Mouse (Mus musculus) kidney, postnatal 0 days (tissue): ENCODE data around the gene Cbfa2t2. TPM values are rescaled to one million over a fixed set of nuclear protein-coding genes. Genes with fewer than 3 reads are reported as not detected.
A peak's percentile ranks its signal among the peaks of the same experiment; 100 is the strongest.

Experiments used
- ATAC-seq: fragments of 200-750 bp; cut with Nextera tagmentation; replicated peaks from 2 replicates; pipeline ENCODE4 v1.8.0; 2017; ENCODE audit warnings: low read depth, moderate number of reproducible peaks, moderate TSS enrichment, moderate library complexity; ENCODE audit not compliant: low FRiP score
- DNase-seq: peaks from one replicate; pipeline ENCODE4 v3.0.0-alpha.2; 2016; ENCODE audit warnings: low spot score
- H3K27ac ChIP-seq: fragments of 300-500 bp; sonication (generic); 2 replicates; pipeline ENCODE4 v1.5.1; 2014; ENCODE audit warnings: mild to moderate bottlenecking
- H3K27me3 ChIP-seq: fragments of 300-500 bp; sonication (generic); 2 replicates; pipeline ENCODE4 v1.6.1; 2014; ENCODE audit warnings: low read length, mixed read lengths; ENCODE audit not compliant: insufficient read depth
- H3K36me3 ChIP-seq: fragments of 300-500 bp; sonication (generic); 2 replicates; pipeline ENCODE4 v1.6.1; 2014; ENCODE audit warnings: low read length, mixed read lengths; ENCODE audit not compliant: insufficient read depth
- H3K4me1 ChIP-seq: fragments of 300-500 bp; sonication (generic); replicated peaks from 2 replicates; pipeline ENCODE4 v1.6.1; 2014; ENCODE audit warnings: antibody characterized with exemption, low read length, mixed read lengths; ENCODE audit not compliant: insufficient read depth
- H3K4me2 ChIP-seq: fragments of 300-500 bp; sonication (generic); 2 replicates; pipeline ENCODE4 v1.6.1; 2014; ENCODE audit warnings: mild to moderate bottlenecking, low read length, moderate library complexity, mixed read lengths
- H3K4me3 ChIP-seq: fragments of 300-500 bp; sonication (generic); replicated peaks from 2 replicates; pipeline ENCODE4 v1.5.1; 2014; ENCODE audit warnings: low read depth, low read length
- H3K9ac ChIP-seq: fragments of 300-500 bp; sonication (generic); 2 replicates; pipeline ENCODE4 v1.6.1; 2014; ENCODE audit warnings: low read depth, low read length
- H3K9me3 ChIP-seq: fragments of 300-500 bp; sonication (generic); replicated peaks from 2 replicates; pipeline ENCODE4 v1.6.1; 2016; ENCODE audit warnings: low read length, inconsistent platforms, mixed read lengths
- CTCF ChIP-seq: IDR thresholded peaks from 2 replicates; pipeline ENCODE4 v1.5.1; 2016; ENCODE audit warnings: antibody characterized with exemption, low read depth, mild to moderate bottlenecking, moderate library complexity
- WGBS: fragments of 180-500 bp; shearing (Covaris S2); extraction: QIAGEN DNeasy Blood & Tissue Kit; methylation state at CpG from one replicate; pipeline ENCODE4 v1.1.7; 2014; 5-methylcytosine and 5-hydroxymethylcytosine counted together
- polyA plus RNA-seq: library from polyadenylated mRNA; unstranded; fragments of >200 nt; fragmentation: Nextera tagmentation; extraction: Ambion mirVana; gene quantifications from 2 replicates; pipeline ENCODE4 v1.2.1, GENCODE M21; 2015

Gene Cbfa2t2
- polyA plus RNA-seq, 1 experiment from 2014 or later: 23.6 TPM

DNA sequence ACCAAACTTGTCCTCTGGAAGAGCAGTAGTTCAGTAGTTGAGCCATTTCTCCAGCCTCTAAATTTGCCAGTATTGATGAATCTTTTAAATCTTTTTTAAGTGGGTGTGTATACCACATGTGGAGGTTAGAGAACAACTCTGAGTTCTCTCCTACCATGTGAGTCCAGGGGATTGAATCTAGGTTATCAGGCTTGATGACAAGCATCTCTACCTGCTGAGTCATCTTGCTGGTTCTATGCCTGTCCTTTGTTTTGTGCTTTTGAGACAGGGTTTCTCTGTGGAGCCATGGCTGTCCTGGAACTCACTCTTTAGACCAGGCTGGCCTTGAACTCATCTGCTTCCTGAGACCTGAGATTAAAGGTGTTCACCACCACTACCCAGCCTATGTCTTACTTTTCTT is 12.4 kb downstream of the Cbfa2t2 start:
- no peak overlapping the region for H3K4me2 ChIP-seq
- H3K27me3 ChIP-seq: no peaks in the 10 kb centered on the region
- DNase-seq (no peak), ATAC-seq (no peak)
- TF ChIP-seq CTCF: no peak
- H3K36me3 ChIP-seq: 0 out of 2 replicates have a peak, but pooled peaks cover 2% of the 10 kb centered on the region
- no peaks in the 10 kb centered on the region for H3K4me1 ChIP-seq
- no peaks in the 10 kb centered on the region for H3K9me3 ChIP-seq
- H3K9ac ChIP-seq: no peak overlapping the region
- H3K4me3 ChIP-seq: no peak overlapping the region
- H3K27ac ChIP-seq: no peak overlapping the region

DNA sequence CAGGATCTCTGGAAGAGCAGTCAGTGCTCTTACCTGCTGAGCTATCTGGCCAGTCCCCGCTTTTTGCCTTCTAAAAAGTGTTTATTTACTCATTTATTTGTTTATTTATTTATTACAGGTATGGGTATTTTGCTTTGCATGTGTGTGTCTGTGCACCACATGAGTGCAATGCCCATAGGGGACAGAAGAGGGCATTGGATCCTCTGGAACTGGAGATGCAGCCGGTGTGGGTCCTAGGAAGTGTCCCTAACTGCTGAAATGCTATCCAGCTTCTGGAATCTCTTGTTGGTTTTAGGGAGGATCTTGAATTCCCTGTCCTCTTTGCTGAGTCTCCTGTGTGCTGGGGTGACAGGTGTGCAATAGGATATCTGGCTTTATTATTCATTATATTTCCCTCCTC is 16.7 kb downstream of the Cbfa2t2 start:
- H3K4me1 ChIP-seq: peaks cover 12% of the 10 kb centered on the region; the same call in 1 of the 2 replicates
- 0 out of 2 replicates have a peak, but pooled peaks cover under 1% of the 10 kb centered on the region for H3K36me3 ChIP-seq
- H3K27me3 ChIP-seq: no peaks in the 10 kb centered on the region
- ATAC-seq (no peak), DNase-seq (no peak)
- 86% methylated on average over 2 of the region's 2 CpGs for WGBS
- H3K9ac ChIP-seq: no peak overlapping the region
- H3K9me3 ChIP-seq: no peaks in the 10 kb centered on the region
- H3K27ac ChIP-seq: no peak overlapping the region
- no peak overlapping the region for H3K4me3 ChIP-seq
- TF ChIP-seq CTCF: peak; percentile 38; the same call in 1 of the 2 replicates
- H3K4me2 ChIP-seq: no peak overlapping the region

DNA sequence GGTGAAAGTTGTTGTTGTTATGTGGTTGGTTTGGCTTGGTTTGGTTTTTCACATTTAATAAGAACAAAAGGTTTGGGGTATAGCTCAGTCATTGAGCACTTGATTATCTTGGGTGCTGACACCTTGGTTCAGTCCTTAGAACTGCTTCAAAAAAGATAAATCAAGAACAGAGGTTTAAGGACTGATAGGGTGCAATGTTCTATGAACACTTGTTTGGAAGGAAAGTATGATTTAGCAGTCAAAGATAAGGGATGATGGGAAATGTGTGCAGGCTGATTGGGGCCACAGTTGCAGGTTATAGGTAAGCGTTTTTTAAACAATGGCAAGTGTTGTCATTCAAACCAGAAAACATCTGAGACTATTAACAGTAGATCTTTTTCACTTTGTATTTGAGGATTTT is 17.8 kb downstream of the Cbfa2t2 start:
- WGBS: 53% methylated on average over 1 of the region's 1 CpGs
- DNase-seq: no peak

DNA sequence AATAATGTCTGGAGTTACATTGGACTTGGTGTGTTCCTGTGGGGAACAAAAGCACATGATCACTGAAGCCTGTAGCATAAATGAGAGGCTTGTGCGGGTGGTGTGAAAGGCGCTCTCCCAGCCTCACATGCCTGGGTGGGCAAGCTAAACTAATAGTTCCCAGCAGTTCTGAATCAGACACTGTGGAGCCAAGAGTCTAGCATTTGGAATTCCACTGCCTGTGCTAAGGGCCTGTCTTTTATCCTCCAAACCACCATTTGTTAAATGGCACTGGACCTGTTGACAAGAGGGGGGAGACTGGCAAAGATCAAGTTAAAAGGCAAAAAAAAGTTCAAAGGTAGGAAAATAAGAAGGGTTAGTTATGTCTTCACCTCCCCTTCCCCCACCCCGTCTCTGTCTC is 18.3 kb downstream of the Cbfa2t2 start:
- H3K4me1 ChIP-seq: peaks cover 12% of the 10 kb centered on the region
- no peaks in the 10 kb centered on the region for H3K9me3 ChIP-seq
- H3K27me3 ChIP-seq: no peaks in the 10 kb centered on the region
- 27% methylated on average over 3 of the region's 3 CpGs for WGBS
- no peak for TF ChIP-seq CTCF
- no peak overlapping the region for H3K9ac ChIP-seq
- no peak overlapping the region for H3K4me3 ChIP-seq
- peak overlapping the region; percentile 64 for H3K27ac ChIP-seq
- H3K4me2 ChIP-seq: no peak overlapping the region
- ATAC-seq (peak; percentile 57), DNase-seq (peak; percentile 79)
- no peaks in the 10 kb centered on the region for H3K36me3 ChIP-seq

More for the DNA sequence above, 17.8 kb downstream of the Cbfa2t2 start:
- Histone ChIP-seq H3K4me3 (no peak overlapping the region), H3K4me1 (peaks cover 12% of the 10 kb centered on the region; the same call in 1 of the 2 replicates), H3K36me3 (no peaks in the 10 kb centered on the region), H3K27ac (peak overlapping the region; percentile 25; the same call in 1 of the 2 replicates), H3K27me3 (no peaks in the 10 kb centered on the region), H3K4me2 (no peak overlapping the region), H3K9ac (no peak overlapping the region), H3K9me3 (no peaks in the 10 kb centered on the region)
- TF ChIP-seq CTCF: no peak
- ATAC-seq: no peak

DNA sequence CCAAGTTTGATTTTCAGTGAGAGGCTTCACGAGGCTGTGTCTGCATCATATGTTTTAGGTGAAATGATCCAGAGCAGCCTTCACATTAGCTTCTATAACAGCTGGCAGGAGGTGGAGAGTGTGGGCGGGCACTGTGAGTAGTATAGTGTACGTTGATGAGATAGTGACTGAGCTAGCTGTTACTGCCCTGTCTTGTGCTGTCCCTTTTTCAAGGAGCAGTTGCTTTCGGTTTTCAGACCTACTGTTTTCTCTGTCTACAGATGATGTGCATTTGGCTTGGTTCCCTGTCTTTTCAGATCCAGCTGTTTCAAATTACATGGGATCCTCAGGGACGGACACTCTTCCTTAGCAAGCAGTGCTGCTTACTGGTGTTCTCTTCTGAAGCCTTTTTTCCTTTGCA is 19.5 kb downstream of the Cbfa2t2 start:
- no peak overlapping the region for H3K4me3 ChIP-seq
- WGBS: 20% methylated on average over 5 of the region's 5 CpGs

DNA sequence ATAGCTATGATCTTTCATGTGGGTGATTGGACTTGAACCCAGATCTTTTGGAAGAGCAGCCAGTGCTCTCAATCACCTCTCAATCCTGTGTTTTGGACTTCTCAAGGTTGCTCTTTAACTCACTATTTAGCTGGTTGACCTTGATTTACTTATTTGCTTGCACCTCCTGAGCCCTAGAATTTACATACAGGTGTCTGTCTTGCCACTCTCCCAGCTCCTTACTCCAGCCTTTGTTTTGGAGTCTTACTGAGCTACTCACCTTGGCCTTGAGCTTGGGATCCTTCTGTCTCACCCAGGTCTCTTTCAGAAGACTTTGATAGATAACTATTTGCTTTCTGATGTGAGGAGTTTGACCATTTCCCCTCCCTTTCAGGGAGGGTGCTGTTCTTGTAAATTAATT is 20.3 kb downstream of the Cbfa2t2 start:
- ATAC-seq (no peak), DNase-seq (no peak)
- Histone ChIP-seq H3K9me3 (no peaks in the 10 kb centered on the region), H3K4me2 (no peak overlapping the region), H3K4me3 (no peak overlapping the region), H3K36me3 (no peaks in the 10 kb centered on the region), H3K27ac (no peak overlapping the region), H3K4me1 (peaks cover 12% of the 10 kb centered on the region), H3K27me3 (no peaks in the 10 kb centered on the region), H3K9ac (no peak overlapping the region)
- no peak for TF ChIP-seq CTCF

More for the DNA sequence above, 19.5 kb downstream of the Cbfa2t2 start:
- DNase-seq (peak; percentile 77), ATAC-seq (no peak)
- no peaks in the 10 kb centered on the region for H3K9me3 ChIP-seq
- no peak overlapping the region for H3K9ac ChIP-seq
- TF ChIP-seq CTCF: no peak
- no peaks in the 10 kb centered on the region for H3K36me3 ChIP-seq
- no peaks in the 10 kb centered on the region for H3K27me3 ChIP-seq
- peak overlapping the region; percentile 30; the same call in 1 of the 2 replicates for H3K4me2 ChIP-seq
- H3K4me1 ChIP-seq: peaks cover 12% of the 10 kb centered on the region
- H3K27ac ChIP-seq: peak overlapping the region; percentile 64; the same call in 1 of the 2 replicates

DNA sequence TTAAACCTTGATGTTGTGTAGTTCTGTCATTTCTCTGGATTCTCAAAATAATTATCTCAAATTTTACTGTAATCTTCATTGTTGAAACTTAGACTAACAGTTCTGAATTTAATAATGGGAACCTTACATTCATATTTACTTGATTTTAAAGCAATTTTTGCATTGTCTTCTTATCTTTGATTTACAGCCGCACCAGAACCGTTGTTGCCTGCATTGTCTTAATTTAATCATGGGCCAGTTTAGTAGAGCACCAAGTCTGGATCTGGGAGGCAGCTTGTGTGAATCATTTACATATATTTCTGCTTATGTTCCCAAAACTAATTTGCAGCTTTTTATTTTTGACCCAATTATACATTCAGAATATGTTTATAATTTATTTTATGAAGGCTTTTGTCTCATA is 23.0 kb downstream of the Cbfa2t2 start:
- no peaks in the 10 kb centered on the region for H3K27me3 ChIP-seq
- ATAC-seq (no peak), DNase-seq (no peak)
- no peaks in the 10 kb centered on the region for H3K9me3 ChIP-seq
- H3K9ac ChIP-seq: no peak overlapping the region
- no peak overlapping the region for H3K4me3 ChIP-seq
- peaks cover 12% of the 10 kb centered on the region for H3K4me1 ChIP-seq
- H3K27ac ChIP-seq: no peak overlapping the region
- no peak overlapping the region for H3K4me2 ChIP-seq
- H3K36me3 ChIP-seq: no peaks in the 10 kb centered on the region
- WGBS: 59% methylated on average over 2 of the region's 2 CpGs
- no peak for TF ChIP-seq CTCF
